Mouse (Mus musculus) hindbrain, embryonic 14.5 days (tissue): ENCODE measurements at regions not wholly inside any gene's neighbourhood (a gene's known extent, or its start where the extent isn't known, plus 50 kb on each side); places are given as distances from the start of the nearest gene placed in this dataset.
A peak's percentile ranks its signal among the peaks of the same experiment; 100 is the strongest.

Source experiments
- ATAC-seq: fragments of 200-750 bp; cut with Nextera tagmentation; 2 replicates; pipeline ENCODE4 v1.8.0; 2017; ENCODE audit warnings: moderate number of reproducible peaks, mild to moderate bottlenecking, moderate TSS enrichment, moderate library complexity; ENCODE audit not compliant: low FRiP score
- DNase-seq: peaks from one replicate; pipeline ENCODE4 v3.0.0-alpha.2; 2015; ENCODE audit warnings: low spot score
- H3K27ac ChIP-seq: fragments of 300-500 bp; sonication (generic); 2 replicates; pipeline ENCODE4 v1.5.1; 2014; ENCODE audit warnings: mild to moderate bottlenecking, moderate library complexity
- H3K27me3 ChIP-seq: fragments of 300-500 bp; sonication (generic); 2 replicates; pipeline ENCODE4 v1.6.1; 2014; ENCODE audit warnings: mild to moderate bottlenecking, low read length, mixed read lengths; ENCODE audit not compliant: control insufficient read depth, insufficient read depth
- H3K36me3 ChIP-seq: fragments of 300-500 bp; sonication (generic); replicated peaks from 2 replicates; pipeline ENCODE4 v1.6.1; 2014; ENCODE audit not compliant: control insufficient read depth, insufficient read depth
- H3K4me1 ChIP-seq: fragments of 300-500 bp; sonication (generic); replicated peaks from 2 replicates; pipeline ENCODE4 v1.6.1; 2014; ENCODE audit warnings: antibody characterized with exemption, low read length, mixed read lengths; ENCODE audit not compliant: control insufficient read depth, insufficient read depth
- H3K4me2 ChIP-seq: fragments of 300-500 bp; sonication (generic); replicated peaks from 2 replicates; pipeline ENCODE4 v1.6.1; 2014; ENCODE audit warnings: mild to moderate bottlenecking, moderate library complexity
- H3K4me3 ChIP-seq: fragments of 300-500 bp; sonication (generic); replicated peaks from 2 replicates; pipeline ENCODE4 v1.5.1; 2014; ENCODE audit warnings: mild to moderate bottlenecking, low read length
- H3K9ac ChIP-seq: fragments of 300-500 bp; sonication (generic); 2 replicates; pipeline ENCODE4 v1.6.1; 2014
- H3K9me3 ChIP-seq: fragments of 300-500 bp; sonication (generic); 2 replicates; pipeline ENCODE4 v1.6.1; 2016; ENCODE audit warnings: low read length; ENCODE audit not compliant: control insufficient read depth
- WGBS: fragments of 180-500 bp; shearing (Covaris S2); extraction: QIAGEN DNeasy Blood & Tissue Kit; methylation state at CpG from one replicate; pipeline ENCODE4 v1.1.7; 2014; 5-methylcytosine and 5-hydroxymethylcytosine counted together

- WGBS = 80% methylated on average over 3 of the region's 3 CpGs
- no peak overlapping the region for H3K4me3 ChIP-seq
- no peak overlapping the region for H3K27ac ChIP-seq
- no peak overlapping the region for H3K4me2 ChIP-seq
- H3K9me3 ChIP-seq = no peaks in the 10 kb centered on the region
- peaks cover 4% of the 10 kb centered on the region; the same call in 1 of the 2 replicates for H3K4me1 ChIP-seq
- H3K36me3 ChIP-seq = no peaks in the 10 kb centered on the region
- H3K9ac ChIP-seq = no peak overlapping the region
- no peaks in the 10 kb centered on the region for H3K27me3 ChIP-seq
- ATAC-seq (no peak), DNase-seq (no peak)
Observed at GRCm38 (mm10) chr6:144897526-144897925, 115.7 kb upstream of the Sox5 start.

GRCm38 (mm10) chr6:144890914-144891313 is 109.1 kb upstream of the Sox5 start:
- Histone ChIP-seq H3K27me3 (no peaks in the 10 kb centered on the region), H3K4me3 (no peak overlapping the region), H3K9ac (no peak overlapping the region), H3K36me3 (no peaks in the 10 kb centered on the region), H3K4me2 (no peak overlapping the region), H3K4me1 (no peaks in the 10 kb centered on the region), H3K27ac (no peak overlapping the region), H3K9me3 (no peaks in the 10 kb centered on the region)
- no peak for ATAC-seq
- DNase-seq = no peak
- WGBS = 57% methylated on average over 2 of the region's 2 CpGs

- Histone ChIP-seq H3K36me3 (no peaks in the 10 kb centered on the region), H3K4me3 (no peak overlapping the region), H3K27me3 (no peaks in the 10 kb centered on the region), H3K27ac (no peak overlapping the region), H3K4me2 (no peak overlapping the region), H3K9me3 (no peaks in the 10 kb centered on the region), H3K9ac (no peak overlapping the region), H3K4me1 (no peaks in the 10 kb centered on the region)
- ATAC-seq = no peak
- DNase-seq = no peak
- 58% methylated on average over 8 of the region's 8 CpGs for WGBS
Observed at GRCm38 (mm10) chr6:144890166-144890565, 108.4 kb upstream of the Sox5 start.

- H3K4me1 ChIP-seq = no peaks in the 10 kb centered on the region
- no peaks in the 10 kb centered on the region for H3K27me3 ChIP-seq
- no peak overlapping the region for H3K4me3 ChIP-seq
- H3K36me3 ChIP-seq = no peaks in the 10 kb centered on the region
- H3K27ac ChIP-seq = no peak overlapping the region
- H3K4me2 ChIP-seq = no peak overlapping the region
- 54% methylated on average over 4 of the region's 4 CpGs for whole genome bisulfite sequencing
- H3K9ac ChIP-seq = no peak overlapping the region
- no peak for DNase-seq
- no peak for ATAC-seq
- no peaks in the 10 kb centered on the region for H3K9me3 ChIP-seq
Observed at GRCm38 (mm10) chr6:144883117-144883516, 101.3 kb upstream of the Sox5 start.

- DNase-seq = no peak
- ATAC-seq = no peak
- 65% methylated on average over 10 of the region's 10 CpGs for WGBS
- 0 out of 2 replicates have a peak, but pooled peaks cover 4% of the 10 kb centered on the region for H3K4me1 ChIP-seq
- no peak overlapping the region for H3K9ac ChIP-seq
- no peak overlapping the region for H3K27ac ChIP-seq
- no peak overlapping the region for H3K4me2 ChIP-seq
- H3K27me3 ChIP-seq = no peaks in the 10 kb centered on the region
- H3K9me3 ChIP-seq = no peaks in the 10 kb centered on the region
- no peaks in the 10 kb centered on the region for H3K36me3 ChIP-seq
- H3K4me3 ChIP-seq = no peak overlapping the region
Observed at GRCm38 (mm10) chr6:144880098-144880497, 98.3 kb upstream of the Sox5 start.

- DNase-seq = no peak
- Histone ChIP-seq H3K27me3 (no peaks in the 10 kb centered on the region), H3K27ac (no peak overlapping the region), H3K4me3 (no peak overlapping the region), H3K36me3 (no peaks in the 10 kb centered on the region), H3K9me3 (no peaks in the 10 kb centered on the region), H3K9ac (no peak overlapping the region), H3K4me2 (no peak overlapping the region; the same call in 1 of the 2 replicates), H3K4me1 (0 out of 2 replicates have a peak, but pooled peaks cover 4% of the 10 kb centered on the region)
- 70% methylated on average over 12 of the region's 12 CpGs for WGBS
- no peak for ATAC-seq
Observed at GRCm38 (mm10) chr6:144876758-144877157, 95.0 kb upstream of the Sox5 start.

GRCm38 (mm10) chr6:144875862-144876261 is 94.1 kb upstream of the Sox5 start:
- no peak overlapping the region for H3K4me3 ChIP-seq
- 0 out of 2 replicates have a peak, but pooled peaks cover 4% of the 10 kb centered on the region for H3K4me1 ChIP-seq
- no peak for ATAC-seq
- H3K9ac ChIP-seq = no peak overlapping the region
- no peak overlapping the region for H3K4me2 ChIP-seq
- H3K27ac ChIP-seq = no peak overlapping the region
- no peaks in the 10 kb centered on the region for H3K9me3 ChIP-seq
- no peak for DNase-seq
- H3K36me3 ChIP-seq = no peaks in the 10 kb centered on the region
- no peaks in the 10 kb centered on the region for H3K27me3 ChIP-seq
- WGBS = 62% methylated on average over 9 of the region's 9 CpGs

- Histone ChIP-seq H3K4me2 (no peak overlapping the region), H3K4me3 (no peak overlapping the region), H3K9me3 (no peaks in the 10 kb centered on the region), H3K9ac (no peak overlapping the region), H3K36me3 (no peaks in the 10 kb centered on the region), H3K4me1 (0 out of 2 replicates have a peak, but pooled peaks cover 4% of the 10 kb centered on the region), H3K27ac (no peak overlapping the region), H3K27me3 (no peaks in the 10 kb centered on the region)
- ATAC-seq = no peak
- no peak for DNase-seq
- WGBS = 80% methylated on average over 5 of the region's 5 CpGs
Observed at GRCm38 (mm10) chr6:144874251-144874650, 92.5 kb upstream of the Sox5 start.

- Histone ChIP-seq H3K27me3 (no peaks in the 10 kb centered on the region), H3K27ac (no peak overlapping the region), H3K4me3 (no peak overlapping the region), H3K9me3 (no peaks in the 10 kb centered on the region), H3K9ac (no peak overlapping the region), H3K4me1 (no peaks in the 10 kb centered on the region), H3K36me3 (no peaks in the 10 kb centered on the region), H3K4me2 (no peak overlapping the region)
- DNase-seq (no peak), ATAC-seq (no peak)
- WGBS = 92% methylated on average over 8 of the region's 8 CpGs
Observed at GRCm38 (mm10) chr6:144870949-144871348, 89.2 kb upstream of the Sox5 start.

- no peak overlapping the region for H3K9ac ChIP-seq
- H3K36me3 ChIP-seq = no peaks in the 10 kb centered on the region
- H3K4me1 ChIP-seq = no peaks in the 10 kb centered on the region
- DNase-seq (peak; percentile 51), ATAC-seq (peak; percentile 24; the same call in 1 of the 2 replicates)
- H3K27me3 ChIP-seq = no peaks in the 10 kb centered on the region
- 31% methylated on average over 9 of the region's 9 CpGs for WGBS
- H3K4me2 ChIP-seq = no peak overlapping the region
- peak overlapping the region; percentile 36; the same call in 1 of the 2 replicates for H3K27ac ChIP-seq
- no peaks in the 10 kb centered on the region for H3K9me3 ChIP-seq
- H3K4me3 ChIP-seq = no peak overlapping the region
Observed at GRCm38 (mm10) chr6:144867333-144867732, 85.6 kb upstream of the Sox5 start.
